Mouse (Mus musculus) cerebellum, adult 8-10 months (tissue): ENCODE measurements around the gene Galntl5.
"Not testable (repeated sequence)": the region's sequence is repeated elsewhere in the genome, so short reads cannot be mapped to it uniquely, and the experiment has no call there.

Experiments used
- DNase-seq: peaks from one replicate; pipeline ENCODE4 v3.0.0; 2022

Galntl5 gene

DNA sequence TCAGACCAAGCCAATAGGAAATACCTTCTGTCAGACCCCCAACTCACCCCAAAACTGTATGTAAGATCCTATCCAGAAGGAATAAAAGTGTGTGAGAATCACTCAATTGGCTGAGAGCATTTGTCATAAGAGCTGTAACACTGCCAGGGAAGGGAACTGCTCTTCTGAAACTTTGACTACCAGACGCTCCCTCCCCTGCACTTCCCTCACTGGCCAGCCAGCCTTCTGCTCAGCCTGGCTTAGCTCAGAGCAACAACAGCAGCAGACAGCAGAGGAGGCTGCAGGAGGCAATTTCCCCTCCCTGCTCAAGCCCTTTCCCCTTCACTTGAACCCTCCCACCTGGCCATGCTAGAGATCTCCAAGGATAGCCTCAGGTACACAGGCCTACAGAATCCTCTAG, 30.6 kb downstream of the Galntl5 start:
- DNase-seq, result no peak

DNA sequence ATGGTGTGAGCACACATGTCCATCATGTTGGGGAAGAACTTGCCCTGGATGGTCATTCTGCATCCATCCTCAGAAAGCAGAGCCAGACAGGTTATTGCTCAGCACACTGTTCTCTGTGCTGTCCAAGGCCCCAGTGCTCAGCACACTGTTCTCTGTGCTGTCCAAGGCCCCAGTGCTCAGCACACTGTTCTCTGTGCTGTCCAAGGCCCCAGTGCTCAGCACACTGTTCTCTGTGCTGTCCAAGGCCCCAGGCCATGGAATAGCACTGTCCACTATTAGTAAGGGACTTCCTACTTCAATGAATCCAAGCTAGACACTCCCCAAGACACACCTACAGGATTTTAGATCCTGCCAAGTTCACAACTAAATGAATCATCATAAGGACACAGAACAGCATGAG, 32.0 kb downstream of the Galntl5 start:
- DNase-seq, result not testable (repeated sequence)

DNA sequence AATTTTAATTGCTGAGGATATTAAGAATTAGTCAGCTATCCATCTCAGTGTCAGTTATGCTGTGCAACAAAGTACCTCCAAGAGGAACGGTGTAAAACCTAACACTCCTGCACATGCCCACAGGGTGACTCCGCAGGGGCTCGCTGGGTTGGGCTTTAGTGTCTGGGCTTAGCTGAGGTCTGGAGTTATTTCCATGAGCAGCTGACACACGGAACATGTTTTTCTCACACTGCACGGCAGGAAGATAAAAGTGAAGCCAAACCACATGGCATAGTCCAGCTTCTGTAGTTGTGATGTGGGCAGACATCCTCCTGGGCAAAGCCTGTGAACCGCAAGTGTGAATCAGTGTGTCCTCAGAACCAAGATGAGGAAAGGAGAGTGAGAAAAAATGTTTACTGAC, 33.7 kb downstream of the Galntl5 start:
- no peak for DNase-seq

DNA sequence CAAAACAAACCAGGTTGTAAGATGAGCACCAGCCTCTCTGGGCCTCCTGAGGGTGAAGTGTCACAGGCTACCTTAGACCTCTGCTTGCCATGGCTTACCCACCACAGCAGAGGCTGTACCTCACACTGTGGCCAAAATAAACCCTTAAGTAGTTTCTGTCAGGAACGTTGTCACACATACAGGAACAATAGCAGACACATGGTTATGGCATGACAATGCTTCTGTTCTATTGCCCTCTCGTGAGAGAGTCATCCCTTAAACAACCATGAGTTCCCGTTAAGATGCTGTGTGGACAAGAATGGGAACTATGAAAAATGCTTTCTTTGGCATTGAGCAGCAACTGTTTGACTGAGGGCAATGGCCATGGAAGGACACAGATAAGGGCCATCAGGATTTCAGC, 40.3 kb downstream of the Galntl5 start, which contains the start of gene Galnt11:
TSS of gene Galnt11 (plus strand) at position 301 of the 400 bp plus-strand sequence.
- no peak for DNase-seq

DNA sequence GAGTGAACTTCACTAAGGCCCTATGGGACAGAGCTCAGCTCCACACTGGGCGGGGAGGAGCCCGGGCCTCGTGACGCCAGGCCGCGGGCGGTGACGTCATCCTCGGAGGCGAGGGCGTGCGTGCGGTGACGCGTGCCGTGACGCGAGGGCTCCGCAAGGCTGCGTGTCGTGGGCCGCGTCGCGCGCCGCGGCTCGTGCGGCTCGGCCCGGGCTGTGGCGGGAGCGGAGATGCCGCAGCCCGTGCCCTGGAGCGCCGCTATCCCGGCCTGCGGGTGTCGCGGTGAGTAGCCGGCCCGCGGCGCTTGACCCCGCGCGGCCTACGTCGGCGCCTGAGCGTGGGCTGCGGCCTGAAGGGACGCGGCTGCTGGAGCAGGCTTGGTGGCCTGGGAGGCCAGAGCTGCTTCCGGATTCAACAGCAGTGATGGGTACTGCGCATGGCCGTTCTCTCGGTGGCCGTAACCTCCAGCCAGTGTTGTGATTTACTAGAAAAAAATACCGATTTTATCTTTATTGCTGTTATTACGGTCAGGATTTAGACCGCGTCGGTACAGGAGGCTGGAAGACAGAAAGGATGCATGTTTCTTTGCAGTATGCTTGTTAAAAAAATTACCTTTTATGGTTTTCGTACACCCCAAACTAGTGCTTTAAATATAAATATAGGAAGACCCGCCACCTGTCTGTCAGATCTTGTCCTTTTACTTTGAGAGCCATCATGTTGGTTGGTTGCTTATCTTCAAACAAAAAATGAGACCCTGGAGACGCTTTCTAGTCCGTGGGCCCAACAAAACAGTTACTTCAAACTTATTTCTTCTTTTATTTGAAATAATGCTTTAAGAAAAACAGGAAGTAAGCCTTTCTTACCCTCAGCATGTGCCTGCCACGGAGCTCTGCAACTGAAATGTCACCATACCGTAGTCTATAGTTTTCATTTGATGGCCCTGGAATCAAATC, 41.8 kb downstream of the Galntl5 start, which contains the start of gene E130116L18Rik:
TSS of gene E130116L18Rik (minus strand) at position 402 of the 951 bp plus-strand sequence.
- DNase-seq, result peak; percentile 91

DNA sequence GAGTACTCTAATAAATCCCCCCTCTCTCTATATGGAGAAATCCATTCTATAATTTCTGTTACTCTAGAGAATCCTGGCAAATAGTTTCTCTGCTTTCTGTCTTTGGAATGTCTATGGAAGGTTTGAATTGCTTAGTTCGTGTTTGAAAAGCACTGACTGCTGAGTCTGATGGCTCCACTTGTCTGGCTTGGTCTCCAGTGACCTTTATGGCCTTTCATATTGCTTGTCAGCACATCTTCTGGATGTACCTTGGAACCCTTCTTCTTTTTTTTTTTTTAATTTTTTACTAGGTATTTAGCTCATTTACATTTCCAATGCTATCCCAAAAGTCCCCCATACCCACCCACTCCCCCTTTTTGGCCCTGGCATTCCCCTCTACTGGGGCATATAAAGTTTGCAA, 43.1 kb downstream of the Galntl5 start:
- DNase-seq, result not testable (repeated sequence)

DNA sequence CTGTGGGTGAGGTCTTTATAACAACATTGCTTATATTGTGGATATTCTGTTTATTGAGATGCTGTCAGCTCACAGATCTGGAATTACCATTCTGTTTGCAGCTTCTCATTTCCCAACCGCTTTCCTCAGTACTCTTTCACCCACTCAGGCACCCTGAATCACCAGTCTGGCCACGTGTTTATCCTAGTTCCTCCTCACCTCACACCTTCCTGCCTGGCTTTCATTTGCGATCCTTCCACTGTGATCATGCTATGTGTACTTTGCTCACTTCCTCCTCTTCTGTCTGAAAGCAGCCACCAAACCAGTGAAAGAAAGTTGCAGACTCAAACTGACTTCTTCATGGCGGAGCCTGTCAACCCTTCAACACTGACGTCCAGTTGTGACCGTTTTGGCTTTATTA, 61.8 kb downstream of the Galntl5 start:
- no peak for DNase-seq

DNA sequence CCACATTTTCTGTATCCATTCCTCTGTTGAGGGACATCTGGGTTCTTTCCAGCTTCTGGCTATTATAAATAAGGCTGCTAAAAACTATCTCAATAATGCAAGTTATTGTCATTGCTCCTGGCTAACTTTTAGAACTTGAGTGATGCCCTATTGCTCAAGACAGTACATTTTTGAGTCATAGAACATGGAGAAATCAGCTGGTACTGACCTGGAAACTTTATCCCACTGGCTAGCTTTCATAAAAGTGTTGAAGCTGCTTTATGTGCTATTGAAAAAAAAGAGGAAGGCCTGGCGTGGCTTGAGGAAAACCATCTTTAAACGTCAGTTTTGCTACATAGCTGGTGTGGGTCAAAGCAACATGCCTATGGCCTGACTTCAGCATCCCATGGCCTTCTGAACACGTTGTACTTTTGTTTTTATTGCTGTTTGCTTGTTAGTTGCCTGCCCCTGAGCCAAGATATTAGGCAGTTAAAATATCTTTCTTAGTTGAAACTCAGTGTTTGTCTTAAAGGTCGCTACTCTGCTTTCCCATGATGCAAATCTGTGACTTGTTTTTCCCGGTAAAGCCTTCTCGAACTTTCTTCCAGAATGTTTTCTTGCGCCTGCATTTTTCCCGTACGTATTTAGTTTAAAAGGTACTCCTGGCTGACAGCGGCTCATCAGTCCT, 64.7 kb downstream of the Galntl5 start:
- DNase-seq, result no peak

DNA sequence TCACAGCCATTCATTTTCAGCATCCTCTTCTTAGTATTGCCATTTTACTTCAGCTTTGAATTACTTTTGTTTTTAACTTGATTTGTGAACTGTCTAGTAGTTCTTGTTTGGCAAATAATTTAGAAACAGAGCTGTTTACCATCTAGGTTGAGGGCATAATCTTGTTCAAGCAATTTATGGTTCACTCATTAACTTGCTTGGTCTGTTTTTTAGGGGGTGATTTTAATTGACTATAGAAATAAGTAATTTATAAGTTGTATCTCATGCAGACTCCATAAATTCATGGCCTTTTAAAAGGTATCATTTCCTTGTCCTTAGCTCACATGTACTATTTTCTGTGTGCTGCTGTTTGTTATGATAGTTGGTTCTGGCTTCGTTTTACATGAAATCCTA, 65.2 kb downstream of the Galntl5 start:
- no peak for DNase-seq

DNA sequence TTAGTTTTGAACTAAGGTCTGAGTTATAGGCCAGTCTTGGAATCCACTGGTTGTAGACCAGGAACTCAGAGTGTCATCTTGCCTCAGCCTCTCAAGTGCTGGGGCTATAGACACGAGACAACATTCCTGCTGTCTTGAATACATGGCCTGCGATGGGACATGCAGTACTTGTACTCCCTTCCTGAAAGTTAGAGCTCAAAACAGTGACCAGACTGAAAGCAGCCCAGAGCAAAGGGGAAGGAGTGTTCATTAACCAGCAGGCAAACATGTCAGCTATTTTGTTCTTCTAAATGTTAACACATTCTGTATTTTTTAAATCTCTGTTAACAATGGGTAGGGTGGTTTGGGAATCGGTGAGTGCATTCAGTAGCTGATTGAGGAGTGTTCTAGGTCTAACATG, 65.8 kb downstream of the Galntl5 start:
- DNase-seq, result no peak

DNA sequence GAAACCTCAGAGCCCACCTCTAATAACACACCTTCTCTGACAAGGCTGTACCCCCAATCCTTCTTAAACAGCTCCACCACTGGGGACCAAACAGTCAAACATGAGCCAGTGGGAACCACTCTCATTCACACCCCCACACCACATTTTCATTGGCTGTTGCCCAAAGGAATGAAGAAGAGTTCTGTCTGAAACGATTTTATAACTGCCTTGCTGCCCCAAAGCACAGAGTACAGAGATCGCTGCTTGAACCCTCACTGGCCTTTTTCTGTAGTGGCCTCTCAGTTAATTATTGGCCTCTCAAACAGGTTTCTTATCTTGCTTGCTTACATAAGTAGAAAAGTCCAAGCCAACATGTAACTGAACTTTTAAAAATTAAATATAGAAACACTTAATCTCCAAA, 71.2 kb downstream of the Galntl5 start:
- DNase-seq, result no peak

DNA sequence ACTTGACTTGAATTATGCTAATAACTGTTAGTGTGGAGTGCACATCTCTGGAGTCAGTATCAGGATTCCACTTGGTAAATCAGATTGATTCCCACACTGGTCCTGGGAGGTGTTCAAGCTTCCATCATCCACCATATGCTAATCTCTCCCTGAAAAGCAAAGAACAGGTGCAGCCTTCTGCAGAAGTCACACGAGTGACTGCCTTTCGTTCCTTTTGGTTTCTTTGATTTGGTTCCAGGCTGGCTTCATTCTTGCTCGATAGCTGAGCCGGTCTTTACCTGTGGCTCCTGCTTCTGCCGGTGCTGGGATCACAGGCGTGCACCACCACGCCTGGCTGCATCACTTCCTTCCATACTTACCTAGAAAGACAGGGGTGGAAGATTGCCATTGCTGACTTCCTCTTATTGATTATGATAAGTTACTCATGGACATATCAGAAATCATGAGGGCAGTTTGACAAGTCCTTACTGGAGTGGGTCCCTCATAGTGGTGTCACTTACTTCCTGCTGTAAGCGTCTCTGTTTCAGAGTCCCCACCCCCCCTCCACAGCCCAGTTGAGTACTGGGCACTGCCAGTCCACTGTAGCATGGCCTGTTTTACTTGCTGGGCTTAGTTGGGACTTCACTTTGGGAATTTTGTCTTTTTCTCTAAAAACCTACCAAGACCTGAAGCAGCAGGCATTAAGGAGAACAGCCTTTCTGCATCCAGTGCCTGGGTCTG, 71.7 kb downstream of the Galntl5 start:
- DNase-seq, result no peak

DNA sequence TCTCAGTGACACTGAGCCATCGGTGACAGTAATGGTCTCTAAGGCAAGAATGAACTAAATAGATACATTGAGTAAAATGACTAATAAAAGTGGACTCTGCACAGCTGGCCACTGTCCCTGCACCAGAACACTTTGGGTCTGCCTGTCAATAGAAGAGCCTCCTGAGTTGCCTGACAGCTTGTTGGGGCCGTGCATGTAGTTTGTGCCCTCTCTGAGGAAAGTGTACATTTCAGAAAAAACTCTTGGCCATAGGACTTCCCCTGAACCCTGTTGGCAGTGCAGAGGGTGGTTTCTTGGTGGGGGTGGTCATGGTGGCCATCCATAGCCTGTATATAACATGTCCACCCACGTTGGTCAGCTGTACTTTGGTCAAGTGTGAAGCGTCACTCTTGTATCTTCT, 73.2 kb downstream of the Galntl5 start:
- DNase-seq, result no peak

DNA sequence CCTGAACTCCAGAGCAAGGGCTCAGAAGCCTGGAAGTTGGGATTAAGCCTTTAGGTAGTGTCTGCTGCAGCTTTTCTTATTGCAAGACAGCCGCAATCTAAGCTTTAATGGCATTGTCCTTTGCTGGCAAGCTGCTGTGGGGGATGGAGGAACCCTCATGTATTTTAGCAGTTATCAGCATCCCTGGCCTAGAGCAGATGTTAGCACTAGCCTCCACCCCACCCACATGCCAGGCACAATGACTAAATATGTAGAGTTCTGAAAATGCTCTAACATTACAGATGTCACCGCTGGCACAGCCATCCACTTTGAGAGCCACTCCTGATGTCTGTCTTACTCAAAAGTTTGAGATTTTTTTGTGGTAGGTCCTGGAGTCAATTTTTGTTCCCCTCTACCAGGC, 75.4 kb downstream of the Galntl5 start:
- no peak for DNase-seq

DNA sequence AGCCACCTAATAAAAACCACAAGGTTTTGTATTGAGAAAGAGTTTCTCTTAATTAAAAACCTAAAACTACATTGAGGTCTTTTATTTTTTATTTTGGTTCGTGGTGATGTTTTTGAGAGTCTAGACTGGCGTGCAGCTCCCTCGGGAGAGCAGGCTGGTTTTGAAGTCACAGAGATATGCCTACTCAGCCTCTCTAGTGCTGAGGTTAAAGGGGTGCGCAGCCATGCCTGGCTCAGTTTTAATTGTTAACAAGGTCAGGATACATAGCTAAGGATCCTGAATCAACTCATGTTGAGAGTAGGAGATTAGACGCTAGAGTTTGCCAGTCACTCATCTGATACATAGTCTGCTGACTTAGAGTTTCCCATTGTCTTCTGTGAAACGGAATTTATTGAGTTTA, 80.2 kb downstream of the Galntl5 start:
- DNase-seq, result no peak

DNA sequence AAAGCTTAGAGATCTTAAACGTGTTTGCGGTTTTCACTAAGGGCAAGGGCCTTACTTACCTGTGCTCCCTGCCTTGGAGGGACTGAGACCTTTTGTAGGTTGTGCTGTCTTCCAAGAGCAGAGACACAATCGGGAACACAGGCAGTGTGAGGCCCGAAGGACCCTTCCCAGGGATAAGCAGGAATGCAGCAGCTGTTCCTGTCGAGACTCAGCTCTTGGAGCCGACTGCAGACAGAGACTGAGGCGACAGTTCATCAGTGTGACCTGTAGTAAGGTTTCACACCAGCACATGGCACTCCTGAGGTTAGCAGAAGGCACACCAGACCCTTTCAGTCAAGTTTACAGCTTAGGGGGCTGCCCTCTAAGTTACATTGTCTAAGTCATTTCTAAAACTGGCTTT, 81.0 kb downstream of the Galntl5 start:
- DNase-seq, result no peak

DNA sequence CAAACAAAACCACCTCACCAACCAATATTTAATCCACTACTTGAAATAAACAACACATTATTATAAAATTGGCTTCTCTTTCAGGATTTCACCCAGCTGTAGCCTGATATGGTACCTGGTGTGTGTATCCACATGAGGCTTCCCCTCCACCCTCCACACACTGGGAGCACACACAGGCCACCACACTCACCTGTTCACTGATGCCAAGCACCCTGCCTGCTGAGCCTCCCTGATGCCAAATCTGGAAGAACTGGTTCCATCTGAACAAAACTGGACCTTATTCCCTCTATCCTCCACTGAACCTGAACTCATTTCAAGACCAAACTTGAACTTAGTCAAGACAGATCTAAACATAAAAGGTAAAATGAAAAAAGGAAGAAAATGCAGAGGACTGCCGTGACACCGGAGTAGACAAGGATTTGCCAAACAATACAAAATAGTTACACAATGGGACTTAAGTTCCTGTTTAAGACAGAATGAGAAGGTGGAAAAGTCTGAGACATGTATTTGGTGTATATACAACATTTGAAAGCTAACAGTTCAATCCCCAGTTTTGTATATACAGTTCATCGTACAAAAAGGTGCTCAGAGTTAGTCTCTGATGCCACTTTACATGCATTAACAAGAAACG, 87.1 kb downstream of the Galntl5 start:
- no peak for DNase-seq
